Mouse (Mus musculus) kidney, postnatal 10 days (tissue): ENCODE results near the gene Vipr2.

Experiments
- DNase-seq: peaks from one replicate; pipeline ENCODE4 v3.0.0; 2021; ENCODE audit warnings: mixed read lengths

The Vipr2 gene

GRCm38 (mm10) chr12:116101945-116102344 lies 24.4 kb downstream of the Vipr2 start:
- no peak for DNase-seq

GRCm38 (mm10) chr12:116109451-116110353 lies 32.2 kb downstream of the Vipr2 start:
- DNase-seq: no peak

- no peak for DNase-seq
Observed at GRCm38 (mm10) chr12:116111007-116111694, 33.6 kb downstream of the Vipr2 start.

GRCm38 (mm10) chr12:116115781-116116180 lies 38.3 kb downstream of the Vipr2 start:
- DNase-seq: no peak

GRCm38 (mm10) chr12:116116455-116116854 lies 38.9 kb downstream of the Vipr2 start:
- DNase-seq: no peak

GRCm38 (mm10) chr12:116117352-116117929 lies 39.9 kb downstream of the Vipr2 start:
- DNase-seq: no peak

GRCm38 (mm10) chr12:116119001-116119400 lies 41.5 kb downstream of the Vipr2 start:
- DNase-seq: no peak

GRCm38 (mm10) chr12:116123786-116124185 lies 46.3 kb downstream of the Vipr2 start:
- no peak for DNase-seq

DNA sequence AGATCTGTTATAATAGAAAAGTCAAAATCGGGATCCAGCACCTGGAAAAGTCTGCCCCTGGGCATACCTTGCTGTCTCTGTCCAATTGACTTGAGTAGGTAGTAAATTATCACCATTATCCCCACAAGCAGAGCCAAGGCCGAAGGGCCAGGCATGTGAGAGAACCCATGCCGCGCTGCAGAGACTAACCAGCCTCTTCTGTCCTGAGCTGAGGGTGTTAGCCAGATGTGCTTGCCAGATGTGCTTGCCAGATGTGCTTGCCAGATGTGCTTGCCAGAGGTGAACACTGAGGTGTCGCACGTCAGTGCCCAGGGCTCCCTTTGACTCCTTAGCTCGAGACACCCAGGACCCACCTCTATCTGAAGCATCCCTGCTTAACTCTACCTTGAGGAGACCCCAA lies 53.4 kb downstream of the Vipr2 start:
- no peak for DNase-seq

GRCm38 (mm10) chr12:116132909-116133308 lies 55.4 kb downstream of the Vipr2 start:
- DNase-seq: no peak

- no peak for DNase-seq
Observed at GRCm38 (mm10) chr12:116135906-116136305, 58.4 kb downstream of the Vipr2 start.

- DNase-seq: no peak
Observed at GRCm38 (mm10) chr12:116138322-116139205, 61.0 kb downstream of the Vipr2 start.

DNA sequence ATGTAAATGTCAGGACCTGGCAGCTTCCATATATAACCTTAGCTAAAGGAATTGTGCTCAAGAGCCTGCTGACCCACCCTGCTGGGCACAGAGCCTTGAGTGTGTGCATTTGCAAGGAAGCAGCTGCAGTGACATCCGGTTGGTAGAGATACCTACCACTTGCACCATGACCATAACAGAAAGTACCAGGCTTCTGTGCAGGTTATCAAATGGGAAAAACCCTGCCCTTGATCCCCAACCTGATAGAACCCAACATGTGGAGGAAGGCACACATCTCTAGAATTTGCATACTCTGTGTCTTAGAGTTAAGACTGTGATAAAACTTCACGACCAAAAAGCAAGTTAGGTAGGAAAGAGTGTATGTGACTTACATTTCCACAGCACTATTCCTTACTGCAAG lies 63.1 kb downstream of the Vipr2 start:
- no peak for DNase-seq

DNA sequence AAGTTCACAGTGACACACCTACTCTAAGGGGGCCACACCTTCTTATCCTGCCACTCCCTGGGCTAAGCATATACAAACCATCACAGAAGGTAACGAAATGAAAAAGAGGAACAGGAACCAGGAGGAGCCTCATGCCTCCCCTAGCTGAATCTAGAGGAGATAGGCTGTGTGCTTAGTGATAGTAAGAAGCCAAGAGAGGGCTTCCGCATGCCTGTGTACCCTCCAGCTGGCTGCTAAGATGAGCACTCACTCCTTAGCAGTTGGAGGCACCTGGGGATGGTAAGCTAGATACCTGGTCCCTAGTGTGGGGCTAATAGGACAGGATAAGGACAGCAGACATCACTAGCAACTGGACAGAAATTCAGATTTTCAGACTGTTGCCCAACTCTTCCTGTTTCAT lies 64.3 kb downstream of the Vipr2 start:
- DNase-seq: no peak

GRCm38 (mm10) chr12:116142464-116142863 lies 64.9 kb downstream of the Vipr2 start:
- DNase-seq: no peak

DNA sequence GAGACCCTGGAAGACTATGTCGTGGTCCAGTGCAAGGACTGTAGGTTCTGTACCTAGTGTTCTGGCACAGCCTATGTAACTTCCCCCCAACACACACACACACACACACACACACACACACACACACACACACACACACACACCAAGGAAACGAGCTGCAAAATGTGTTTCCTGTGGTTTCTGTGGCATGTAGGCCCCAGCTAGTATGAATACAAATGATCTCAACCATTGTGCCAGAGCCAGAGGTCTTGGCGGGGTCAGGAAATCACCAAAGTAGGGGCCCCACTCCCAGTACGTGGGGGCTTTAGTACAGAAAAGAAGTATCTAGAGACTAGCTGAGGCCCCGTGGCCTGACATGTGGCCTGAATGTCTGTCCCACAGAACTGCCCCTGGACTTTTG lies 67.7 kb downstream of the Vipr2 start:
- DNase-seq: no peak

DNA sequence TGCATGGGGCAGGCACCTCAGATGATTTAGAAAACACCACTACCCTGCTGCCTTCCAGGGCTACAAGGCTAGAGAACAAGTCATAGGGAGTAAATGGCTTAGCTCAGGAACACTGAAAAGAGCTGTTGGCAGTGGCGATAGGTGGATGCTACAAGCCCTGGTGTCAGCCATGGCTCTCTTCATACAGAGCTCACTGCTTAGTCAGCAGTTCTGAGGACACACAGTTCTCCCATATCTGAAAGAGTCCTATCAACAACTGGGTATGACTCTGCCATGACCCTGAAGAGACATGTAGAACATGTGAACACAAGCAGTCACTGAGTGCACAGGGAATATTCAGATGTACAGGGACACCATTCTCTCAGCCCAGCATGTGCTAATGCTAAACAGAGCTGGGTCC lies 68.2 kb downstream of the Vipr2 start:
- DNase-seq: no peak

GRCm38 (mm10) chr12:116146996-116147634 lies 69.6 kb downstream of the Vipr2 start:
- DNase-seq: no peak

GRCm38 (mm10) chr12:116152866-116153428 lies 75.4 kb downstream of the Vipr2 start:
- DNase-seq: no peak

GRCm38 (mm10) chr12:116156792-116157532 lies 79.4 kb downstream of the Vipr2 start:
- DNase-seq: no peak

GRCm38 (mm10) chr12:116159223-116159622 lies 81.7 kb downstream of the Vipr2 start:
- DNase-seq: no peak
